Mouse (Mus musculus) limb, embryonic 15.5 days (tissue): ENCODE measurements around the gene Kcnj12. TPM values are rescaled to one million over a fixed set of nuclear protein-coding genes. Genes with fewer than 3 reads are reported as not detected.

Experiments
- ATAC-seq: fragments of 200-750 bp; cut with Nextera tagmentation; 2 replicates; pipeline ENCODE4 v1.8.0; 2017; ENCODE audit warnings: low read depth, moderate TSS enrichment; ENCODE audit not compliant: insufficient number of reproducible peaks, low FRiP score, low TSS enrichment
- H3K27ac ChIP-seq: fragments of 300-500 bp; sonication (generic); 2 replicates; pipeline ENCODE4 v1.5.1; 2015; ENCODE audit warnings: moderate library complexity, mild to moderate bottlenecking, inconsistent platforms
- H3K27me3 ChIP-seq: fragments of 300-500 bp; sonication (generic); 2 replicates; pipeline ENCODE4 v1.6.1; 2015; ENCODE audit warnings: inconsistent platforms
- H3K36me3 ChIP-seq: fragments of 300-500 bp; sonication (generic); 2 replicates; pipeline ENCODE4 v1.6.1; 2015; ENCODE audit warnings: inconsistent platforms
- H3K4me1 ChIP-seq: fragments of 300-500 bp; sonication (generic); 2 replicates; pipeline ENCODE4 v1.6.1; 2015; ENCODE audit warnings: inconsistent platforms
- H3K4me2 ChIP-seq: fragments of 300-500 bp; sonication (generic); 2 replicates; pipeline ENCODE4 v1.6.1; 2015; ENCODE audit warnings: mild to moderate bottlenecking, inconsistent platforms
- H3K4me3 ChIP-seq: fragments of 300-500 bp; sonication (generic); 2 replicates; pipeline ENCODE4 v1.5.1; 2015; ENCODE audit warnings: mild to moderate bottlenecking, inconsistent platforms
- H3K9ac ChIP-seq: fragments of 300-500 bp; sonication (generic); 2 replicates; pipeline ENCODE4 v1.6.1; 2015; ENCODE audit warnings: inconsistent platforms
- H3K9me3 ChIP-seq: fragments of 300-500 bp; sonication (generic); 2 replicates; pipeline ENCODE4 v1.6.1; 2016; ENCODE audit warnings: inconsistent platforms
- WGBS: fragments of 180-500 bp; shearing (Covaris S2); methylation state at CpG from one replicate; pipeline ENCODE4 v1.1.7; 2015; 5-methylcytosine and 5-hydroxymethylcytosine counted together
- polyA plus RNA-seq: library from polyadenylated mRNA; unstranded; fragments of >200 nt; fragmentation: Nextera tagmentation; extraction: Ambion mirVana; gene quantifications from 2 replicates; pipeline ENCODE4 v1.2.1, GENCODE M21; 2015

Gene Kcnj12
- 0.51 and 1.6 TPM in 2 replicates for polyA plus RNA-seq

GRCm38 (mm10) chr11:61022550-61023391, at the start of gene Kcnj12:
Kcnj12 (plus strand) TSS chr11:61022564.
- WGBS = under 1% methylated on average over 64 of the region's 81 CpGs

GRCm38 (mm10) chr11:60975097-60975496, 47.3 kb upstream of the Kcnj12 start:
- Histone ChIP-seq H3K27me3 (no peaks in the 10 kb centered on the region), H3K4me2 (no peak overlapping the region), H3K4me1 (peaks cover 5% of the 10 kb centered on the region), H3K9me3 (no peaks in the 10 kb centered on the region), H3K36me3 (no peaks in the 10 kb centered on the region), H3K9ac (no peak overlapping the region), H3K4me3 (no peak overlapping the region), H3K27ac (no peak overlapping the region)
- WGBS = 68% methylated on average over 11 of the region's 11 CpGs
- no peak for ATAC-seq

More at GRCm38 (mm10) chr11:61022550-61023391, at the start of gene Kcnj12:
- ATAC-seq = no peak
- Histone ChIP-seq H3K9ac (peak within 1 kb of the TSS; percentile 28; the same call in 1 of the 2 replicates), H3K36me3 (no peaks in the 10 kb centered on the region), H3K4me1 (peaks cover 28% of the 10 kb centered on the region), H3K9me3 (no peaks in the 10 kb centered on the region), H3K27ac (no peak within 1 kb of the TSS), H3K4me3 (peak within 1 kb of the TSS; percentile 52), H3K27me3 (peaks cover 82% of the 10 kb centered on the region), H3K4me2 (peak within 1 kb of the TSS; percentile 96)

- no peaks in the 10 kb centered on the region for H3K27me3 ChIP-seq
- no peaks in the 10 kb centered on the region for H3K9me3 ChIP-seq
- no peaks in the 10 kb centered on the region for H3K36me3 ChIP-seq
- ATAC-seq = no peak
- H3K27ac ChIP-seq = no peak overlapping the region
- H3K4me2 ChIP-seq = no peak overlapping the region
- peaks cover 5% of the 10 kb centered on the region for H3K4me1 ChIP-seq
- H3K4me3 ChIP-seq = no peak overlapping the region
- WGBS = 74% methylated on average over 2 of the region's 2 CpGs
- no peak overlapping the region for H3K9ac ChIP-seq
These were observed 46.1 kb upstream of the Kcnj12 start for GRCm38 (mm10) chr11:60976234-60976633.

GRCm38 (mm10) chr11:60976742-60977141, 45.6 kb upstream of the Kcnj12 start:
- H3K9ac ChIP-seq = no peak overlapping the region
- no peak for ATAC-seq
- 31% methylated on average over 8 of the region's 8 CpGs for WGBS
- no peaks in the 10 kb centered on the region for H3K36me3 ChIP-seq
- H3K9me3 ChIP-seq = no peaks in the 10 kb centered on the region
- H3K27ac ChIP-seq = no peak overlapping the region
- H3K4me1 ChIP-seq = peaks cover 7% of the 10 kb centered on the region
- no peaks in the 10 kb centered on the region for H3K27me3 ChIP-seq
- no peak overlapping the region for H3K4me2 ChIP-seq
- H3K4me3 ChIP-seq = no peak overlapping the region

GRCm38 (mm10) chr11:60977153-60977552, 45.2 kb upstream of the Kcnj12 start:
- H3K4me2 ChIP-seq = no peak overlapping the region
- peaks cover 11% of the 10 kb centered on the region for H3K4me1 ChIP-seq
- no peak overlapping the region for H3K9ac ChIP-seq
- H3K4me3 ChIP-seq = no peak overlapping the region
- WGBS = 55% methylated on average over 3 of the region's 3 CpGs
- no peak for ATAC-seq
- H3K9me3 ChIP-seq = no peaks in the 10 kb centered on the region
- no peak overlapping the region for H3K27ac ChIP-seq
- H3K36me3 ChIP-seq = no peaks in the 10 kb centered on the region
- H3K27me3 ChIP-seq = no peaks in the 10 kb centered on the region

GRCm38 (mm10) chr11:60978658-60979057, 43.7 kb upstream of the Kcnj12 start:
- Histone ChIP-seq H3K27ac (no peak overlapping the region), H3K36me3 (no peaks in the 10 kb centered on the region), H3K4me1 (peaks cover 12% of the 10 kb centered on the region), H3K4me2 (no peak overlapping the region), H3K27me3 (no peaks in the 10 kb centered on the region), H3K9me3 (no peaks in the 10 kb centered on the region), H3K4me3 (no peak overlapping the region), H3K9ac (no peak overlapping the region)
- 77% methylated on average over 2 of the region's 2 CpGs for WGBS
- ATAC-seq = no peak

- H3K9ac ChIP-seq = no peak overlapping the region
- H3K36me3 ChIP-seq = no peaks in the 10 kb centered on the region
- H3K4me1 ChIP-seq = peaks cover 13% of the 10 kb centered on the region
- H3K9me3 ChIP-seq = no peaks in the 10 kb centered on the region
- no peak overlapping the region for H3K4me2 ChIP-seq
- no peaks in the 10 kb centered on the region for H3K27me3 ChIP-seq
- ATAC-seq = no peak
- no peak overlapping the region for H3K27ac ChIP-seq
- H3K4me3 ChIP-seq = no peak overlapping the region
- 85% methylated on average over 5 of the region's 5 CpGs for WGBS
These were observed 42.6 kb upstream of the Kcnj12 start for GRCm38 (mm10) chr11:60979788-60980187.

GRCm38 (mm10) chr11:60981693-60982486, 40.5 kb upstream of the Kcnj12 start:
- Histone ChIP-seq H3K4me1 (peaks cover 15% of the 10 kb centered on the region), H3K9me3 (no peaks in the 10 kb centered on the region), H3K27me3 (no peaks in the 10 kb centered on the region), H3K9ac (no peak overlapping the region), H3K27ac (no peak overlapping the region), H3K4me2 (no peak overlapping the region), H3K4me3 (no peak overlapping the region), H3K36me3 (no peaks in the 10 kb centered on the region)
- ATAC-seq = no peak
- 63% methylated on average over 14 of the region's 14 CpGs for WGBS

- Histone ChIP-seq H3K4me3 (no peak overlapping the region), H3K4me1 (peaks cover 10% of the 10 kb centered on the region; the same call in 1 of the 2 replicates), H3K27me3 (no peaks in the 10 kb centered on the region), H3K36me3 (no peaks in the 10 kb centered on the region), H3K9ac (no peak overlapping the region), H3K27ac (0 out of 2 replicates have a peak overlapping the region, but pooled peaks have one; percentile 17), H3K9me3 (no peaks in the 10 kb centered on the region), H3K4me2 (no peak overlapping the region)
- 58% methylated on average over 13 of the region's 13 CpGs for WGBS
- ATAC-seq = no peak
These were observed 37.3 kb upstream of the Kcnj12 start for GRCm38 (mm10) chr11:60984912-60985558.

GRCm38 (mm10) chr11:60990428-60990827, 31.9 kb upstream of the Kcnj12 start:
- H3K4me1 ChIP-seq = no peaks in the 10 kb centered on the region
- H3K4me2 ChIP-seq = no peak overlapping the region
- no peaks in the 10 kb centered on the region for H3K27me3 ChIP-seq
- no peak overlapping the region for H3K9ac ChIP-seq
- no peak overlapping the region for H3K4me3 ChIP-seq
- WGBS = 72% methylated on average over 3 of the region's 3 CpGs
- no peak overlapping the region for H3K27ac ChIP-seq
- H3K9me3 ChIP-seq = no peaks in the 10 kb centered on the region
- no peaks in the 10 kb centered on the region for H3K36me3 ChIP-seq
- ATAC-seq = no peak

- Histone ChIP-seq H3K9me3 (no peaks in the 10 kb centered on the region), H3K4me2 (no peak overlapping the region), H3K27ac (no peak overlapping the region), H3K27me3 (no peaks in the 10 kb centered on the region), H3K4me3 (no peak overlapping the region), H3K9ac (no peak overlapping the region), H3K36me3 (no peaks in the 10 kb centered on the region), H3K4me1 (peaks cover 7% of the 10 kb centered on the region; the same call in 1 of the 2 replicates)
- no peak for ATAC-seq
- 81% methylated on average over 8 of the region's 8 CpGs for WGBS
These were observed 19.6 kb upstream of the Kcnj12 start for GRCm38 (mm10) chr11:61002736-61003135.
